Mouse (Mus musculus): Measurements from ENCODE around the gene Mybpc3.

Mybpc3 gene

DNA sequence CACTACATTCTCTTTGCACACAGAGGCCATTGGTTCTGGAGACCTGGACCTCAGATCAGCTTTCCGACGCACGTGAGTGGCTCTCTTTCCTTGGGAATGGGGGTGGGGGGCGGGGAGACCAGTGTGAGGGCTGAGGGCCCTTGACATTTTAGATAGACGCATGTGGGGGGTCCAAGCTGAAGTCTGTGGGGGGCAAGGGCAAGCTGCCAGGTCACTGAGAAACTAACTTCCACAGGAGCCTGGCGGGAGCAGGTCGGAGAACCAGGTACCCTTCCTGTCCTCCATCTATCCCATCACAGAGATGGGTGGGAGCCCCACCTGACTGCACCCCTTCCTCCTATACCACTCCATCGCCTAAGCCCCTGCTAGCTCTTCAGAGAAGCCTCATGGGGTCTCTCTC is 3.6 kb downstream of the Mybpc3 start:
- DNase-seq (ENCODE audit: low spot score): no peak

DNA sequence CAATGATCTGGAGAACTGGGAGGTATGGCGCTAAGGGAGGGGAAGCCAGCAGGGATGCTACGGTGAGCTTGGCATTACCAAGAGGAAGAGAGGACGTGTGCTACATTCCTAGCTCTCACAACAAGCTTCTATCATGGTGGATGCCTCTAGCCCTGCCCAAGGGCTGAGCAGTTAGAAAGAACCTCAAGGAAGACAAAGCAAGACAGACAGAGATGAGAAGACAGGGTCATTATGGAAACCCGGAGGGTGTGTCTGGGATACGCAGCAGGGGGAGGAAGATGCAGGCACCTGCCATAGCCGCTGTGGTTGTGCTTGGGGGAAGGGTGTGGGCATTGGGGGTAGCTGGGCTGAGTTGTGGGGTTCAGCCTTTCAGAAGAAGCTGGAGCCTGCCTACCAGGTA is 5.6 kb downstream of the Mybpc3 start:
- DNase-seq (ENCODE audit: low spot score): no peak

DNA sequence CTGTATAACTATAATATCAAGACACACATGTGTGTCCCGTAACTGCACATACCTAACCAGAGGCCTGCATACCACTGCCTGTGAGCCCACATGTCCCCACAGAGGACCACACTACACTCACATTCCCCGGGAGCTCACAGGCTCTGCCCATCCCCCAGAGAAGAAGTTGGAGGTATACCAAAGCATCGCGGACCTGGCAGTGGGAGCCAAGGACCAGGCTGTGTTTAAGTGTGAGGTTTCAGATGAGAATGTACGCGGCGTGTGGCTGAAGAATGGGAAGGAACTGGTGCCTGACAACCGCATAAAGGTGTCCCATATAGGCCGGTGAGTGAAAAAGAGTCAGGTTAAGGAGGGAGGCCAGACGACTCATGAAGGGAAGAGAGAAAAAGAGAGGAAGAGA is 7.2 kb downstream of the Mybpc3 start:
- no peak for DNase-seq (ENCODE audit: low spot score)

DNA sequence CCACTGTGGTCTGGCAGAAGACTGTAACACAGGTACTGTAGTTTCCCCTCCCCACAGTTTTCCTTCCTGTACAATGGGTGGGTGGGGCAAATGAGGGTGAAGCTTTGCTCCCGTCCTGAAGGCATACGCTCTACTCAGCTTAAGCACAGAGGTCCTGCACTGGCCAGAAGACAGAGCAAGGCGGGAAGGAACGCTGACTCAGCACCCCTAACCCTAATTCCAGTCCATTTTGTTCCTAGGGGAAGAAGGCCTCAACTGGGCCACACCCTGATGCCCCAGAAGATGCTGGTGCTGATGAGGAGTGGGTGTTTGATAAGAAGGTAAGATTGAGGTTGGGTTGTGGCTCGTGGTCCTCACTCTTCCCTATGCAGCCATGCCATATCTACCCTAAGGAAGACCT is 10.8 kb downstream of the Mybpc3 start:
- DNase-seq (ENCODE audit: low spot score): no peak

DNA sequence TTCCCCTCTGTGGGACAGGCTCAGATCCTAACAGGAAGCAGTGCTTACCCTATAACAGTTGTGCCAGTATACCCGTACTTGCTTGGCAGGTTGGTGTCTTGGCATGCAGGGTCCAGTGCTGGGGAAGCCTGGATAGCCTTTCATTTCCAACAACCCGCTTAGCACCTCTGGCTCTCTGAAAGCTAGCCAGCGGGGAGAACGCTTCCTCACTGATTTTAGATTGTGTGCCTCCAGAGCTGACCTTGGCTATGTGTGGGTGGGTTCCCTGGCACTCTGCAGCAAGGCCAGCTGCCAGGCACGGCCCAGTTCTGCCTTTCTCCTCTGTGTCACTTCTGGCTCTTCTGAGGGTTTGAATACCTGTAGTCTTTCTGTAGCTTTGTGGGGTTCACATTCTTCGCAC is 12.2 kb downstream of the Mybpc3 start:
- no peak for DNase-seq (ENCODE audit: low spot score)

DNA sequence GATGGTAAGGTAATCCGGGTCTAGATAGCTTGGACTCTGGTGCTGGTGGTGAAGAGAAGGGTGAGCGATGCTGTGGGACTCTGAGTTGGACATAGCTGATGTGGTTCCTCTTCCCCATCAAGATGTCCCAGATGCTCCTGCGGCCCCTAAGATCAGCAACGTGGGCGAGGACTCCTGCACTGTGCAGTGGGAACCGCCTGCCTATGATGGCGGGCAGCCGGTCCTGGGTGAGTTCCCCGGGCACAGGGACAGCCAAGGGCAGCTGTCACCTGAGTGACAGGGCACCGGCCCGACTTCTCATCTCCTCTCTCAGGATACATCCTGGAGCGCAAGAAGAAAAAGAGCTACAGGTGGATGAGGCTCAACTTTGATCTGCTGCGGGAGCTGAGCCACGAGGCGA is 13.3 kb downstream of the Mybpc3 start:
- no peak for DNase-seq (ENCODE audit: low spot score)

DNA sequence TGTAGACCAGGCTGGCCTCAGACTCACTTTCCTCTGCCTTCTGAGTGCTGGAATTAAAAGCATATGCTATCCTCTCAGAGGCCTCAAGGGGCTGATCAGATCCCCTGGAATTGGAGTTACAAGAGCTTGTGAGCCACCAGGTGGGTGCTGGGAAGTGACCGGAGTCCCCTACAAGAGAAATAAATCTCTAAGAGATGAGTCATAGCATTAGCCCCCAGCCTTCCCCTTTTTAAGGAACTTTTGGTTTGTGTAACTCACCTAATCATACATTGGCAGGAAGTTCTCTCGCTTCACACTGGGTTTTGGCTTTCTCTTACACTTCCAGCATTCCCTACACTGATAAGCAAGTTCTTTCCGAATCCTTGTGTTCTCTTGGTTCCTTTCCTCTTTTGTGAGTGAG is 14.1 kb downstream of the Mybpc3 start:
- DNase-seq (ENCODE audit: low spot score): no peak

DNA sequence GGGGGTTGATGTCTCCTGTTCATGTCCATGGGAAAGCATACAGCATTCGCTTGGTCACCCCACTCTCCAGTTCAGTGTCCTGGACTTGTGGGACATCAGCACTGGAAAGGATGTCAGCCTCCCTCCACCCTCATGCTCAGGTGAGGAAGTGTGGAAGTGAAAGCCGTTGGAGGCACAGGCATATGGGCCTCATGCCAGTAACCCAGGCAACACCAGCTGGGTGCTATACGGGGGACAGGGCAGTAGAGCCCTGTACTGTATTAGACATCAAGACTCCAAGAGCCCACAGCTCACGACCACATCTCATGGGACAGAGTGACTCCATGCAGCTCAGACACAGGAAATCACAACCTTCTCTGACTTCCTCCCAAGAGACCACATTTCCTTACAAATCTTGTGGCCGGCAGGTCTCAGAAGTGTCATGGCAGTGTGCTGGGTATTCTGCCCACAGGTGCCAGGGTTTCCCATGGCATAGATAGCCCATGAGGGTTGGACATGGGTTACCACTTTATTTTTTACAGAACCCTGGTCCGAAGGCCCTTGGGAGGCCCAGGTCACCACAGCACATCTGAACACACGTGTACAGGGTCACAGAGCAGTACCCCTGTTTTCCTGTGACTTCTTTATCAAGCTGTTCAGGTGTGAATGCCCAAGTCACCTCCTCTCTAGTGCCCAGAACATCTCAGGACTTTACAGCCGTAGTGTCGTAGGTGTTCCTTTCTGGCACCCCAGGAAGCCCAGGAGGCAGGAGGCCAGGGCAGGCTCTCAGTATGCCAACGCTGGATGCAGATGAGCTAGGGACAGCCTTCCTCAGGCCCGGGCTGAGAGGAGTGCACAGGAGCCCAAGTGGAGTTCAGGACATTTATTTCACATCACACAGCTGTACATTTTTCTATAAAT is 18.8 kb downstream of the Mybpc3 start:
- DNase-seq (ENCODE audit: low spot score): no peak

DNA sequence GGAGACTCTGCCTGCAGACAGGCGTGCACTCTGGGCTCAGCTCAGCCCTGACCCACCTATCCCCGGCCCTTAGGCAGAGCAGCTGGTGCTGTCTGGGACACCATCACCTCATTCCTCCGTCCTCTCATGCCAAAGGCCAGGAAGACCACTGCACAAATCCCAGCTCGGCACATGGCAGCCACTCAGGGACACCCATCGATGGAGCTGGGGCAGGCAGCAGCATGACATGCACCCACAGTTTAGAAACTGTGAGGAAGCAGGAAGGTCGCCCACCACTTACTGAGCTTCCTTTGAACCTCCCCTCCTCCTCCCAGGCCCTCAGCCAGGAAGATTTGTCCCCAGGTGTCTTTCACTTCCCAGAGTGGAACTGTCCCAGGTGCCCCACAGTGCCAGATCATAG is 19.5 kb downstream of the Mybpc3 start:
- DNase-seq (ENCODE audit: low spot score): no peak

DNA sequence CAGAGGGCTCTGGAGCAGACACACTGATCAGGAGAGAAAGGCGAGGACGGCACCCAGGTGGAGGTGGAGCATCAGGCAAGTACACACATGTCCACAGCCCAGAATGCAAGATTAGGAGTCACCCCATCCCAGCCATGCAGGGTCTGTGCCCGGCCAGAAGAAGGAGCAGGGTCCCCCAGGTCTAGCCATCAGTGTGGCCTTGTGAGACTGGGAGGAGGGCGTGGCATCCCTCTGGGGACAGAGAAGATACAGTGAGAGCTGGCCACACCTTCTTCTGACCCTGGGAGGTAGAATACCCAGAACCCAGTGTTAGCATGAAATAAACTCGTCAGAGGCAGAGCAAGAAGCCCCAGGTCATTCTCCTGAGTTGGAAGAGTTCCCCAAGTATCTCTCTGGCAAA is 21.4 kb downstream of the Mybpc3 start:
- no peak for DNase-seq (ENCODE audit: low spot score)

DNA sequence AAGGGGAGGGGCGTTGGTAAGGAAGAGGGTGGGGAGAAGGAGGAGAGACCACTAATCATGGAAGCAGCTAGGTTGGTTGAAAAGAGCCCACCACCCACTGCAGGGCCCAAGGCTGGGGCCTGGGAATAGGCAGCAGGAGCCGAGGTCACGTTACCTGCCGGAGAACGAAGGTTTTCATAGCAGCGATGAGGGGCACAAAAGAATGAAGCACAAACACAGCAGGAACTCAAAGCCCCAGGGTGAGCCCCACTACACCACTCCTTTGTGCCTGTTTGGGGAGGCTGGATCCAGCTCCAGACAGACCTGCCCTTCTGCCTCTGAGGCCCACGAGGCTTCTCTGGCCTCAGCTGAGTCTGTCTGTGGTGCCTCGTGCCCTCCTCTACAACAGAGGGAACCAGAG is 21.8 kb downstream of the Mybpc3 start:
- DNase-seq (ENCODE audit: low spot score): no peak

DNA sequence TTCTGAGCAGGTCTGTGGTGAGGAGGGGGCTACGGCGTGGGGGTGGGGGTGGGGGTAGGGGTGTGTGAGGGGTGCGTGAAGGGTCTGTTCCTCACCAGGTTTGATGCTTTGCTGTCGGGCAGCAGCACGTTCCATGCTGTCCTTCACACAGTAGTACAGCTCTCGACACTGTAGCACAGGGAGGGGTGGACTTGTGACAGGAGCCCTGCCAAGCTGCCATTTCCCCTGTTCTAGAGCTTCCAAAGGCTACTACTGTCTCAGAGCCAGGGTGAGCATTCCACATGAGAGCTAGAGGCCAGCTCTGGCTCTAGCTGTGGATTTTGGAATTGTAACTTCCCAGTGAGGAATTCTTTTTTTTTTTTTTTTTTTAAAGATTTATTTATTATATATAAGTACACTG is 25.0 kb downstream of the Mybpc3 start:
- no peak for DNase-seq (ENCODE audit: low spot score)

DNA sequence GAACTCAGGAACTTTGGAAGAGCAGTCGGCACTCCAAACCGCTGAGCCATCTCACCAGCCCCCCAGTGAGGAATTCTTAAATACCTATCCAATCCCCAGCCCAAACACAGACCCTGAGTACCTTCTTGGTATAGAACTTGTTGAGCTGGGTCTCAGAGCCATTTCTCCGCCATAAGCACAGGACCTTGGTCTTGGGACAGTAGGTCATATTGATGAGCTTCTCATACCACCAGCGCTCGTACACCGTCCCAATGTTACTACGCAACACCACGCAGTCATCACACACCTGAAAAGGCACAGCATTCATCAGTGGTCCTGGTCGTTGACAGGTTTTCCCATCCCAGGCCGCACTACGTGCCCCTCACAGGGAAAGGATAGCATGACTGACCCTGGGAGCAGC is 25.5 kb downstream of the Mybpc3 start:
- no peak for DNase-seq (ENCODE audit: low spot score)

DNA sequence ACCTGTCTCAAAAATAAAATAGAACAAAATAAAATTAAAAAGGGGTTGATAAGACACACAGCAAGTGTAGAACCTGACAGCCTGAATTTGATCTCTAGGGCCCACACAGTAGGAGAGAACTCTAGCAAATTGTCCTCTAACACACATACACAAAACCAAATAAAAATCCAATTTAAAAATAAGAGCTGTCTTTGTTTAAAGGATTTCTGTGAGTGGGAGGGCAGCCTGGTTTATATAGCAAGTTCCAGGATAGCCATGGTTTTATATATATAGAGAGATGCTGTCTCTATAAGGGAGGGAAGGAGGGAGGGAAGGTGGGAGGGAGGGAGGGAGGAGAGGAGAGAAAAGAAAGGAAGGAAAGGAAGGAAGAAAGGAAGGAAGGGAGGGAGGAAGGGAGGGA is 30.2 kb downstream of the Mybpc3 start:
- no peak for DNase-seq (ENCODE audit: low spot score)

DNA sequence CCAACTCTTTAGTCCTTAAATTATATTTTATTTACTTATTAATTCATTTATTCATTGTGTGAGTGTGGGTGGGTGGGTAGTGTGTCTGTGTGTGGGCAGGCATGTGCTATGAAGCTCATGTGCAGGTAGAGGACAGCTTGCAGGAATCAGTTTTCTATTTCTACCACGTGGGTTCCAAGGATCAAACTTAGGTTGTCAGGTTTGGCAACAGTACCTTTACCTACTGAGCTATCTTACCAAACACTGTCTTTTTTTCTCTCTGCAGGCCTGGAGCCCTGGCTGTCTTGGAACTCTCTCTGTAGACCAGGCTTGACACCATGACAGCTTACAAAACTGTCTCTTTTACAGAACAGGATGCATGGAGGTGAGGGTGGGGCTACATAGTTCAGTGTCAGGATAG is 33.4 kb downstream of the Mybpc3 start:
- no peak for DNase-seq (ENCODE audit: low spot score)

DNA sequence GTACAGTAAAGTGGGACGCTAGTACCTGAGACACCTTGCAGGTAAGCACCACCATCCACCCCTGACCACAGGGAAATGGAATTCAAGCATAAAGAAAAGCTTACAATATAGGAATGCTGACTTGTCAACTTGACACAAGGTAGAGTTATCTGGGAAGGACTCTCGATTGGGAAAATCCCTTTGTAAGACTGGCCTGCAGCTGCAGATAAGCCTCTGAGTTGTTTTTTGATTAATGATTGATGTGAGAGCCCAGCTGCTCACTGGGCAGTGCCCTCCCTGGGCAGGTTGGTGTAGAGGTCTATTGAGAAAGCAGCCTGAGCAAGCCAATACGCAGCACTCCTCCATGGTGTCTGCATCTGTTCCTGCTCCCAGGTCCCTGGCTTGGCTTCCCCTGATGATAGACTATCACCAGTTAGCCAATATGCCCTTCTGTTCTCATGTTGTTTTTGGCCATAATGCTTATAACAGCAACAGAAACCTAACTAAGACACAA is 35.0 kb downstream of the Mybpc3 start:
- DNase-seq (ENCODE audit: low spot score): no peak

DNA sequence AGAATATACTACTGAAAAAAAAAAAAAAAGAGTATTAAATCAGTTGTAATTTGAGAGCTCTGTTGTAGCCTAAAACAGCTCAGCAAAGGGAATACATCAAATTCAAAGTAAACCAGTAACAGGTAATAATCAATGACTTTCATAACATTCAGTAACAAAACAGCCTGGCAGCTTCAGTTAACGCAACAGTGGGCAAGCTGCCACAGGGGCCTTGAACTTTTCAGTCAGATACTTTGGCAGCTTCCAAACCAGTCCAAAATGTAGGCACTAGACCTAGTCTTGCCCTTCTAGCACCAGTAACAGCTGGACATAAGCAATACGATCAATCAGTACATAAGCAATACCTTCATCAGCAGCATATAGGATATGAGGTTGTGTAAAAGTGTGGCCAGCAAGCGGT is 36.1 kb downstream of the Mybpc3 start:
- DNase-seq (ENCODE audit: low spot score): no peak

DNA sequence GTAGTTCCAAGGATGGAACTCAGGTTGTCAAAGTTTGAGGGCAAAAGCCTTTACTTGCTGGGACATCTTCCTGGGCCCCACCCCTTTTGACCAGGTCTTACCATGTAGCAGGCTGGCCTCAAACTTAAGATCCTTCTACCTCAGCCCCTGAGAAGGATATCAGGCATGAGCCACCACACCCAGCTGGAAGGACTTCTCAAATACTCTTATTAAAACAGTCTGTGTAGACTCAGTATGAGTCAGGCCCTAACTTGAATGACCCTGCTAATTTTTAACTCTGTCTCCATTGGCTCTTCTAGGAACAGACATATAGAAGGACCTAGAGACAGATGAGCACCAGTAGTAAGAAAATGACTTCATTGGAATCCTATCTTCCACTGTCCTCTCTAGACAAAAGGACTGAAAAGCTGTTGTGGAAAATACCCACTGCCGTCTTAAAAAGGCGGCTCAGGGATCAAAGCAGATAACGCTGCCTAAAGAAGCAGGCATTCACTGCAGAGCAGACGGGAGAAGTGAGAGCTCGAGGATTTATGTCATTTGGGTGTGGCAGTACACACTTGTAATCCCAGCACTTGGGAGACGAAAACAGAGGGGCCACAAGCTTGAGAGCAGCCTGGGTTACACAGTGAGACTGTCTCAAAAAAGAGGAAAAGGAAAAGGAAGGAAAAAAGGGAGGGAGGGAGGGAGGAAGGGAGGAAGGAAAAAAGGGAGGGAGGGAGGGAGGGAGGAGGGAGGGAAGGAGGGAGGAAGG is 39.2 kb downstream of the Mybpc3 start:
- DNase-seq (ENCODE audit: low spot score): no peak

DNA sequence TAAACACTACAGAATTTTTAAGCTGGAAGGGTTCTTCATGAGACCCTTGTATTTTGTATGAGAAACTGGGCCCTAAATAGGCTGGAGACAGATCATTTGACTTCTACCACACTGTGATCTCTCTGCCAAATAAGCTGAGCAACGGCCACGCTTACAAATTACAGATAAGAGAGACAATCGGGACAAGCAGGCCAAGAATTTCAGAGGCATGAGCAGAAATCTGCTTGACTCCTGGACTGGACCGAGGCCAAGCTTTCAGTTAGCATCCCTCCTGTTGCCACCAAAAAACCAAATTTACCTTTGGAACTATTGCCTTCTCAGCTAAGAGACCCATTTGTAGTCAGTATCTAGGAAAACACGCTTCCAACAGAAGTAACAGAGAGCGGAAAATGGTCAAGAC is 42.6 kb downstream of the Mybpc3 start:
- DNase-seq (ENCODE audit: low spot score): no peak

DNA sequence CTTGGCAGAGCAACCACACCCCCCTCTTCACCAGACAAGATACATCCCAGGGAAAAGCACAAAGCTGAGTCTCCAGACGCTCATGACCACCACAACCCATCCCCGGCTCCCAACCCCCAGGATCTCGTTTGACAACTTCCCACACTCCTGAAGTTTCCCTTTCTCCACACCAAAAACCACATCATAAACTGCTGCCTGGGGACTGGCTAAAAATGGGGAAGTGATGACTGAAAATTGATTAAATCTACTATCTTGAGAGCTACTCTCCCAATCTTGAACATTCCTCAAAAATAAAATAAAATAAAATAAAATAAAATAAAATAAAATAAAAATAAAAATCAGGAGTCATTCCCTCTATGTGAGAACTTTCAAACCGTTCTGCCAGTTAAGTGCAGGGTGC is 45.0 kb downstream of the Mybpc3 start:
- no peak for DNase-seq (ENCODE audit: low spot score)

DNA sequence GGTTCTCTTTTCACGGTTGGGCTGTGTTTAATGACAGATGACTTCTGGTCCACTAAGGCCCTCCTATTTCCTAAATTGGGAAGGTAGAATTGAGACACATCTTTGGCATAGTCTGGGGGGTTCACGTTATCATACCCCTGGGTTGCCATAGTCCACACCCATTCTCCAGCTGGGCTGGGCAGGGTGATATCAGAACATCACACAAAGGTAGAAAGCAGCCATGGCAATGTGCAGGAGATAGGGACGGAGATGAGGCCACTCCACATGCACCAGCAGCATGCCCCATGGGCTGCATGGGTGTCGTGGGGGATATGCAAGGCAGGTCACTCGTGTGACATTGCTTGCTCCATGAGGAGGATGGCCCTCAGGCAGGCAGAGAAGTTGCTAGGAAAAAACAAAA is 45.6 kb downstream of the Mybpc3 start:
- no peak for DNase-seq (ENCODE audit: low spot score)

DNA sequence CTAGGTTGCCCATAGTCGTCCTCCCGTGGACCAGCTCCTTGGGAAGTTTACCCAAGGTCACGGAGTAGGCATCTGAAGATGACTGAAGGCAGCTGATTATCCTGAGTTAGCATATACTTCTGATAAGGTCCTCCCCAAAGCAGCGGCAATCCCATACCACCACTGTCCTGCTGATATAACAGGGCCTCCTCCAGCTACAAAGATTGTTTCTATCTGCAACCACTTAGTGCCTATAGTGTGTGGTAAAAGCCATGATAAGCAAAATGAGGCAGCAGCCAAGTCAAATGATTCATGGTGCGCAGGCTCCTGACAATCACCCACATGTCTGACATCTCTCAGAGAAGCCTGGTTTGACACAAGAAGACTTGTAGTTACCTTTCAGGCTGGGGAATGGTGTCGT is 47.0 kb downstream of the Mybpc3 start:
- no peak for DNase-seq (ENCODE audit: low spot score)

DNA sequence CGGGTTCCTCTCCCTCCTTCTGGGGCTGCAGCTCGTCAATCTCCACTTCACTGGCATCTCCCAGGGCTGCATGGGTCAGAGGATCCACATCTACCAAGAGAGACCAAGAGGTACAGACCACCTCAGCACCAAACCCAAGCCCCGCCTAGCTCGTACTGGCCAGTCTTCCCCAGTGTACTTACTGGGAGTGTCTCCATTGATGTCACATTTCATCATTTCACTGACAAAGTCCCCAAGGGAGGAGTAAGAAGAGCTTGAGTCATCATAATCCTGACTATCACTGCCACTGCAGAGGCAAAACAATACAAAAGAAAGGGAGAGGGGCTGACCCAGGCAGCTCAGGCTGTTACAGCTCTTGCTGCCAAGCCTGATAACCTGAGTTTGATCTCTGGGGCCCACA is 49.7 kb downstream of the Mybpc3 start:
- no peak for DNase-seq (ENCODE audit: low spot score)

All from urinary bladder, postnatal 10 days (tissue).